Mouse (Mus musculus): ENCODE measurements around the gene Map7d1.

Gene Map7d1

DNA sequence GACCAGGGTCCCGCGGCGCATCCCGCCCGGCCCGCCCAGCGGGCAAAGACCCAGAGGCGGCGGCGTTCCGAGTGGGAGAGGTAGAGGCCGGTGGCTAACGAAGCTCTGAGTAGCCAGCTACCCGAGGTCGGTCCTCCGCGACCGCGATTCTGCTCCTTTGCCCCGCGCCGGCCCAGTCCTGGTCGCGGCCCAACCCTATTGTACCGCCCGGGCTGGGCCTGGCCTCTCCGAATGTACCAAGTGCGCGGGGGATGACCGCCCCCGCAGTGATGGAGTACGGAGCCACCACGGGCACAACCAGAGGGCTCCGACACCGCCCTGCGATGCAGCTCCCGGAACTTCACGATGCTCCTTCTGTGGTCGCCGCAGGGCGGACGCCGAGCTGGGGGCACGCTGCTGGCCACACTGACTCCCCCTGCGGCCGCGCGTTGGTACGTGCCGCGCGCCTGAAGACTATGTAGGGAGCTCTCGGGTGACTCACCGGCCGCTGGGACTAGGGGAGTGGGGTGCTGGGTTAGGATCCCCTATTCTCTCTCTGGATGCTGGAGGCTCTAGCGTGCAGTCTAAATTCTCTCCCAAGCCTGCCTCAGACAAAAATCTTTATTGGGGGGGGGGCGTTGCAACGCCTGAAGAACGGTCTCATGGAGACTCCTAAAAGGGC is at the start of gene Map7d1:
Gene Map7d1, minus strand, starts transcription at position 213 of the 661 bp plus-strand sequence.
- peak; percentile 87 for DNase-seq (ENCODE audit: low read depth, low spot score)

- DNase-seq (ENCODE audit: low read depth, low spot score): no peak
Observed at GRCm38 (mm10) chr4:126305428-126305827, 49.3 kb upstream of the Map7d1 start.

- DNase-seq (ENCODE audit: low read depth, low spot score): peak; percentile 55
Observed at GRCm38 (mm10) chr4:126303877-126304276, 47.7 kb upstream of the Map7d1 start.

DNA sequence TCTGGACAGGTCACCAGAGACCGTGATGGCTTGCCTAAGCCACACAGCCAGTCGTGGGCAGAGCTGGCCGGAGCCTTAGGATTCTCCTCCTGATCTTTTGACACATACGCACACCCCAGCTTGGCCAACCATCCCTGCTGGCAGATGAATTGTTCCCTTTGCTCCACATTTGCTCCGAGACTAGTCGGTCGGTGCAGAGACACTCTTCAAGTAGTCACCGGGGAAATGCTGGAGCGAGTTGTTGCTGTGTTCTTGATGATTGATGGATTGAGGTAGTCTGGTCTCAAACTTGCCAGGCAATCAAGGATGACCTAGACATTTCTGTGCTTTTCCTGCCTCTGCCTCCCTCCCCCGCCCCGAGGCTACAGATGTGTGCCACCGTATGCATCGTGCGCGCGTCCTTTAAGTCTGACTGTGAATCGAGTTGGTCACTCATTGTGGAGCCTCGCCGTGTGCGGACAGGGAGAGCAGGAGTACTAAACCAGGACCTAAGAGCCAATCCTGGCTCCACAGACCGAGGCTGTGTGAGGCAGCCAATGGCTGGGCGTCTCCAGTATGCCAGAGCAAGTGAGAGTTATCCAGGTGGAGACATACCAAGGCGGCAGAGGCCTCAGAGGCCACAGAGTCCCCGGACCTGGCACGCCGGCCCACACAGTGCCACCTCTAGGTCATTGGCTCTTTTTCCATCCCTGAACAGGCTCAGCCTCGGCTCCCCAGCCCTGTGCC is 45.6 kb upstream of the Map7d1 start:
- DNase-seq (ENCODE audit: low read depth, low spot score): peak; percentile 33

GRCm38 (mm10) chr4:126300916-126301583 is 44.9 kb upstream of the Map7d1 start:
- peak; percentile 34 for DNase-seq (ENCODE audit: low read depth, low spot score)

DNA sequence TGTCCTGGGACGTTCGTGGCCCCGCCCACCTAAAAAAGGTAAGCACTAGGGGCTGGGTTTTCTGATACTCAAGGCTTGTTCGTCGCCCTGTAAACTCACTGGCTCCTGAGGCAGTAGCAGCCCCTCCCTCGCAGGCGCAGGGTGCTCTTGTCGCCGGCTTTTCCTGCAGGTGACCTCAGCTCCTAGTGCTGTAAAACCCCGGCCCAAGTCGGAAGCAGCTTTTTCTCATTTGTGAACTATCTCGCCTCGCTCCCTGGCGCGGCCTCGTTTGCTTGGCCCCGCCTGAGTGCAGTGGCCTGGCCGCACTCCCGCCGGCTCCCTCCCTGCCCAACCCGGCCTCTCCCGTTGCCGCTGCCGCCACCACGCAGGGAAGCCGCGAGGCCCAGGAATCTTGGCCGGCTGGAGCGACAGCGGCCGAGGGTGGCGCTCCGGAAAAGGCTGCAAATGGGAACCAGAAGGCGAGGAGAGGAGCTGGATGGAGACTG is 40.5 kb upstream of the Map7d1 start:
- DNase-seq (ENCODE audit: low read depth, low spot score): peak; percentile 74

DNA sequence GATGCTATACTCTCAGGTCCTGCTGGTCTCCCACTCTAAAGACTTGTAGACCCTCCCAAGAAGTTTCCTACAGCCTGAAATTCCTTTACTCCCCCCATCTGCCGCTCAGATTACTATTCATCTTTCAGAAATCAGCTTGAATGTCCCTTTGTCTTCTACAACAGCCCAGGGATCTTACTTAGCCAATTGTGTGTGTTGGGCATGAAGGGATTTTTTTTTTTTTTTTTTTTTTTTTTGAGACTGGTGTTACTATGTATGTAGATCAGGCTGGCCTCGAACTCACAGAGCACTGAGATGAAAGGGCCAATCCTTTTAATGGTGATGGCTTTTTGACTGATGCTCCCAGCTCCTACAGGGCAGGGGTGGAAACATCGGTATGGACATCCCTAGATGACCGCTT is 39.8 kb upstream of the Map7d1 start:
- DNase-seq (ENCODE audit: low read depth, low spot score): no peak

GRCm38 (mm10) chr4:126295152-126295551 is 39.0 kb upstream of the Map7d1 start:
- no peak for DNase-seq (ENCODE audit: low read depth, low spot score)

DNA sequence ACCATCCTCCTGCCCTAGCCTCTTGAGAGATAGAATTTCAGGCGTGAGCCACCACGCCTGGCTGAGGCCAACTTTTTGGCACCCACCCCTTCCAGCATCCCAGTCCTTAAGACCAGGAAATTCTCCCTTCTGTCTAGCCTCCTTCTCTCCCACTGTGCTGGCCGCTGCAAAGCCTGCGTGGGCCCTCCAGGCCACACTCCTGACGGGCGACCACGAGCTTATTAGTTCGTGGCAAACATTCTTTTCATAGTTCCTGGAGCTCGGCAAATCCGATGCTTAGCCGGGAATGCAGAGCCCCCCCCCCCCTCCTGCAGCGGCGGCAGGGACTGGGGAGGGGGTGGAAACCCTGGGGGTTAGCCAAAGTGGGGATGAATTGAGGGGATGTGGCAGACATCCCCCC is 35.1 kb upstream of the Map7d1 start:
- DNase-seq (ENCODE audit: low read depth, low spot score): no peak

- DNase-seq (ENCODE audit: low read depth, low spot score): no peak
Observed at GRCm38 (mm10) chr4:126290314-126290713, 34.2 kb upstream of the Map7d1 start.

DNA sequence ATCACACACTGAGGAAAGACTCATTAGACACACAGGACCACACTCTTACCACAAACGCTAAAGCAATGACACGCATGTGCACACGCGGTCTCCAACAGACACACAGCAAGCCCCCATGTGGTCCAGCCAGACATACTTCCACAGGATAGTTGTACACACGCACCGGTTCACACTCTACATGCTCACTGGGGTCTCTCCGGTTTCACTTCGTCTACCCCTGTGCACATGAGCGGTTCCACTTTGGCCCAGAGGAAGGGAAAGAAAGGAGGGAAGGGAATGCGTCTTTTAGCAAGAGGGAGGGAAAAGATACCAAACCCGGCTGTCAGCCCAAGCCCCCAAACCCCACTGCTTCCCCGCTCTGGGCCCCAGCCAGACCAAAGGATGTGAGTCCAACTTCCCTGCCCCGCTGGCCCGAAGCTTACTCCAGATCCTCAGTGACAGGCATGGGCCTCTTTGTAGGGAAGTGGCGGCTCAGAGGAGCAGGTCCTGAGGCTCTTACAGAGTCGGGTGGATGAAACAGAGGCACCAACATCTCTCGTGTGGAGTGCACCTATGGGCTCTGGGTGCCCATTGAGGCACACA is 32.0 kb upstream of the Map7d1 start:
- DNase-seq (ENCODE audit: low read depth, low spot score): no peak

DNA sequence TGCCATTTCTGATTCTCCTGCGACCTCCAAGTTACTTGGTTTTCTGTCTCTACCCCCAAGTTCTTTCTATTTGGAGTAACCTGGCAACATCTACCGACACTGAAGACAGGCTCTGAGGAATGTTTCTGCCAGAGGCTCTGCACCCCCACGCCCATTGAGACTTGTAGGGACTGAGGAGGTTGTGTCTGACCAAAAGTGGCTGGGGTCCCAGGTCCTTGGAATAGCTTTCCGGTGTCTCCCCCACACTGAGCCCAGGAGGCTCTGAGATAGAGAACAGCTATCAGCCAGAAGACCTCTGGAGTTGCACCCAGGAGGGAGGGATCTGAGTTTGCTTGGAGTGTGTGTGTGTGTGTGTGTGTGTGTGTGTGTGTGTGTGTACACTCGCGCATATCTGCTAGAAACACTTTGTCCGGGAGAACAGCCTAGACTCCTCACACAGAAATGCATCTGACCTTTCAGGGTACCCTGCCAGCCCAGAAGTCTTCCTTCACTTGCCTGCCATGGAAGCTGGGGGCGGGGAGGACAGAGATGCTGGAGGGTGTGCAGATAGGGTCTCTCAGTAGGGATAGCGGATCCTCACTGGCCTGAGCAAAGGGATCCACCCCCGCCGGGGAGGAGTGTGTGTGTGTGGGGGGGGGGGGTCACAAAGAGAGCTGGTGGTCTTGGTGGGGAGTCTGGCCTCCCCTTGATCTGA is 31.3 kb upstream of the Map7d1 start:
- DNase-seq (ENCODE audit: low read depth, low spot score): no peak

- peak; percentile 63 for DNase-seq (ENCODE audit: low read depth, low spot score)
Observed at GRCm38 (mm10) chr4:126286492-126286891, 30.3 kb upstream of the Map7d1 start, which contains the start of gene Col8a2. Gene Col8a2 (plus strand): TSS chr4:126286793.

DNA sequence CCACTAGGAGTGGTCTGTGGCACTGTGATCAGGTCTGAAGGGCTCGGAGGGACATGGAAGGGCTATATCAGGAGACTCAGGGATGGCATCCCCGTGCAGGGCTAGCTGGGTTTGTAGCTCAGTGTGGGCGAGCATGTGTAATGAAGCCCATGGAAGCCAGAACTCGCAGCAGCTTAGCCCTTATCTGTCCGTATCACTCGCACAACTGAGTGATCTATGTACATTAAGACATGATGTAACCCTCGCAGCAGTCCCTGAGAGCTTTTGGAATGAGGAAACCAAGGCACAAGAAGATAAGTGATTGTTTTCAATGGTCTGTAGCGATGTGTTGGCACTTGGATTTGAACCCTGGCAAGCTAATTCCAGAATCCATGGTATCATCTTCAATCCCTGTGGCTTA is 27.4 kb upstream of the Map7d1 start:
- no peak for DNase-seq (ENCODE audit: low read depth, low spot score)

GRCm38 (mm10) chr4:126281706-126282105 is 25.6 kb upstream of the Map7d1 start:
- DNase-seq (ENCODE audit: low read depth, low spot score): peak; percentile 39

DNA sequence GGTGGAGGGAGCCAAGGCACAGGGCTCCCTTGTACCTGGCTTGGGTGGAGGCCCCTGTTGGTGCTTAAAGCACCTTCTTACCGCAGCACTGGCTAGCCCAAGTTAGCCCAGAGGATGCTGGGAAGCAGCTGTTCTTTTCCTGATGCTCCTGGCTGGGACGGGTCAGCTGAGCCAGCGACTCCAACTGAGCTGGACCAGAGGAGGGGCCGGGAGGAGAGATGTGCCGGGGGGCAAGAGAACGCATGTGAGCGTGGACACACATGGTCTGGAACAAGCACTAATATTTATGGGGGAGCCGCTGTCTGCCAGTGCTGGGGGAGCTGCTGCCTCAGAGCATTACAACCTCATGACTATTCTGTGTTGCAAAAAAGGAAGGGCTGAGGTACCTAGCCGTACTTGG is 22.8 kb upstream of the Map7d1 start:
- no peak for DNase-seq (ENCODE audit: low read depth, low spot score)

GRCm38 (mm10) chr4:126278565-126278915 is 22.4 kb upstream of the Map7d1 start:
- DNase-seq (ENCODE audit: low read depth, low spot score): no peak

DNA sequence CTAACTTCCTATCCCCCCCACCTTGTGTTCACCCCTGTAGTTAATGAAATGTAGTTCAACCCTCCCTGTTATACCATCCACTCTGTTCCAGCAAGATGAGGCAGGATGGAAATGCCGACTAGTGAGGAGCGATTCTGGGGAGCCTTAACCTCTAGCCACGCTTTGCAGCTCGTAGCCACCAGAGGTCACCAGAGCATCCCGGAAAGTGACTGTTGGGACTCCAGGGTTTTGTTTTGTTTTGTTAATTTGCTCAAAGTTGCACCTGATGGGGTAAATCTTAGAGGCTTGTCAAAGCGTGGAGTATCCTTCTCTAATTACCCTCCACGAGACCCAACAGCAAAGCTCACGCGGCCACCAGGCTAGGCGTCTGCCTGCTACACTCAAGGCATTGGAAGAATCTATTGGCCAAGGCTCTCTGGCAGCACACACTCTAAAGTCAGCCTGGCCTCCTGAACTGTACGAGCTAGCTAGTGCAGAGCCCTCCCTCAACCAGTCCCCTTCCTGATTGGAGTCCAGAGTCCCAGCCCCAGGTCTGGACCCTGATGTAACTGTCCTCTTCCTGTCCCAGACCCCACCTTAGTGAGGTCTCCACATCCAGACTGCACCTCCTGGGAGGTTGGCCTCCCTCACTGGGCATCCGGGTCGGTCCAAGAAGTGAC is 21.9 kb upstream of the Map7d1 start:
- DNase-seq (ENCODE audit: low read depth, low spot score): peak; percentile 83

DNA sequence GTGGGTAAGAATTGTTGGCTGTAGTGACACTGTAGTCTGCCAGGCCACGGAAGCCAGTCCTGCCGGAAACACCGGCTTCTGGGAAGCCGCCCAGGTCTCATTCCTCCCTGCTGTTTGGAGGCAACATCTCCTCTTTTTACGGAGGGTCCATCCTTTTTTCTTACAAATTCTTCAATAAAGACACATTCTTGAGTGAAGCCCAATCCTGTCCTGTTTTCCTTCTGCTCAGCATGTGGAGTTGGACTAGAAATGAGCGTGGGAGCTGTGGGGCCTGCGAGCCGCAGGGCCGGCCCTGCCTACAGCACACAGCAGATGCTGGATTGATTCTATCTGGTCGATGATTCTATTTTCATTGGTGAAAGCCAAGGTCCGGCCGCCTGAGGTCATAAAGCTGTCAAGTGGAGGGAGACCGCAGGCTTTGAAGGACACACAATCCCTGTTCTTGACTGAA is 19.6 kb upstream of the Map7d1 start:
- DNase-seq (ENCODE audit: low read depth, low spot score): no peak

GRCm38 (mm10) chr4:126275081-126275480 is 18.9 kb upstream of the Map7d1 start:
- DNase-seq (ENCODE audit: low read depth, low spot score): no peak

DNA sequence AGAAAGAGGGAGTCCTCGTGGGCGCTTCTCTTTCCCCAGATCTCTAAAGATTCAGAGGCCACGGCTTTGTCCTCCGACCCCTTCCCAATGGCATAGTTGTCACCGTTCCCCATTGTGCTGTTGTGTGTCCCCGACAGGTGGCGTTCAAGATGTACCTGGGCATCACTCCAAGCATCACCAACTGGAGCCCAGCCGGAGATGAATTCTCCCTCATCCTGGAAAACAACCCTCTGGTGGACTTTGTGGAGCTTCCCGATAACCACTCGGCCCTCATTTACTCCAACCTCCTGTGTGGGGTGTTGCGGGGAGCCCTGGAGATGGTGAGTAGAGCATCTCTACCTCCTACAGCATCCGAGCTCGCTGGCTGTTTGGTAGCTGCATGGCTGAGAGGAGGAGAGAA is 17.6 kb upstream of the Map7d1 start:
- DNase-seq (ENCODE audit: low read depth, low spot score): no peak

Data from ZHBTc4 (cell line).